Mouse (Mus musculus): ENCODE data around the gene Scube3.
A peak's percentile ranks its signal among the peaks of the same experiment; 100 is the strongest.

Gene Scube3

DNA sequence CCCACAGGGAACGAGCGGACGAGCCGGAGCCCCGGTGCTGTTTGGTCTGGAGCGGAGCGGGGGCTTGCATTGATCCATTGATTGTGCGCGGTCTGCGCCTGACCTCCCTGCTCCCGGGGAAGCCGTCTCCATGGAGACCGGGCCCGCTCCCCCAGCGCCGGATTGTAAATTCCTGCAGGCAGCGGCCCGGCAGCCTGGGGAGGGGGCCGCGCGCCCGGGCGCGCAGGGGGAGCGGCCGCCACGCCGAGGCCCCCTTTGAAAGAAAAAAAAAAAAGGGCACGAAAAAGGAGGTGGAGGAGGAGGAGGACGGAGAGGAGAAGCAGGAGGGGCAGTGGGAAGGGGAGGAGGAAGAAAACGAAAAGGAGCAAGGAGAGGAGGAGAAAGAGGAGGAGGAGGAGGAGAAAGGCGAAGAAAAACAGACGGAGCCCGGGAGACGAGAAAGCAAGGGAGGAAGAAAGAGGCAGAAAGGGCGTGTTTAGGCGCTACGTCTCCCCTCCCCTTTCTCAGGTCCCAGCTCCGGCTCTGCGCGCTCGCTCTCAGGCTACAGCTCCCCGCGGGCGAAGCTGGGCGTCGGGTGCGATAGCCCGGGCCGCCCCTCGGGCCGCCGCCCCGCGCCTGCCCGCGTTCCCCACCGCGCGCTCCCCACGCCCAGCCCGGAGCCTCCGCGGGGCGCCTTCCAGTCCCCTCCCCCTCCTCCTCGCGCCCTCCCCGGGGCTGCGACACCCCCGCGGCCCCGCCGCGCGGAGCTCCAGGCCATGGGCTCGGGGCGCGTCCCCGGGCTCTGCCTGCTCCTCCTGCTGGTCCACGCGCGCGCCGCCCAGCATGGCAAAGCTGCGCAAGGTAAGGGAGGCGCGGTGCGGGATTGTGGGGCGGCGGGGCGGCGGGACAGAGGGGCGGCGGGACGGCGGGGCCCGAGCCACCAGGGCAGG, at the start of gene Scube3:
Scube3 (plus strand) TSS at position 371 of the 929 bp plus-strand sequence.
- peak; percentile 78 for DNase-seq (ENCODE audit: low spot score)

DNA sequence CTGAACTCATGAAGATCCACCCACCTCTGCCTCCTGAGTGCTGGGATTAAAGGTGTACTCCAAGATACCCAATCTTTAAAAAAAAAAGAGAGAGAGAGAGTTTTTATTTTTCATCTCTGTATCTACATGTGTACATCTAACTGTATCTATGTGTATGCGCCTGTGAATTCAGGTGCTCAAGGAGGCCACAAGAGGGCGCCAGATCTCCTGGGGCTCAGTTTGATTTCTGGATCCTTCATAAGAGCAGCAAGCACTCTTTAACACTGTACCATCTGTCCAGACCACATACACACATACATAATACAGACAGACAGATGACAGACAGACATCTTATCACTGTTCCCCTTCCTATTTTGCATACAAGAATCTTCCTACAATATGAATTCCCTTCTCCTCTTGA, 49.6 kb upstream of the Scube3 start:
- DNase-seq (ENCODE audit: low spot score), result peak; percentile 42

DNA sequence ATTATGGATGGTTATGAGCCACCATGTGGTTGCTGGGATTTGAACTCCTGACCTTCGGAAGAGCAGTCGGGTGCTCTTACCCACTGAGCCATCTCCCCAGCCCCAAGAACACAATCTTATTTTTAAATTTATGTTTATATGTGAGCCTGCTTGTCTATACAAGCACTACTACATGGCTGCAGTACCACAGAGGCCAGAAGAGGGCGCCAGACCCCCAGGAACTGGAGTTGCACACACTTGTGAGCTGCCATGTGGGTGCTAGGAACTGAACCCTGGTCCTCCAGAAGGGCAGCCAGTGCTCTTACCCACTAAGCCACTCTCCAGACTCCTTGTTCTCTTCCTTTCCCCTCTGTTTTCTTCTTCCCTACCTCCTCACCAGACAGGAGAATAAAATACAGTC, 48.1 kb upstream of the Scube3 start:
- no peak for DNase-seq (ENCODE audit: low spot score)

DNA sequence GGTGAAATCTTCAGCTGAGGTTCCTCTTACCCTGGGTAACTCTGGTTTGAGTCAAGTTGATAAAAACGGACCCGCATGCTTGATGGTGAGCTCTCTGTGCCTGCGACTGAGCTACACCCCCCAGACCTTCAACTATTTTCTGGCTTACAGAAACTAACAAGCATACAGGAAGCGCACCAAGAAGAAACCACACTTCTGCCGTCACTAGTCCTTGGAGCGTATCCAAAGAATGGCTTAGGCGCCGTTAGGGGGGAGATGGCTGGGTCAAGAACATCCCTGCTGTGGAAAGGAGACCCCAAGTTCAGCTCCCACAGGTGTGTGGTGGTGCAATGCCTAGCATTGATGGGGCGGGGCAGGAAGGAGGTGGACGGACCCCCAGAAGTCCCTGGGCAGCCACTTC, 45.5 kb upstream of the Scube3 start:
- no peak for DNase-seq (ENCODE audit: low spot score)

DNA sequence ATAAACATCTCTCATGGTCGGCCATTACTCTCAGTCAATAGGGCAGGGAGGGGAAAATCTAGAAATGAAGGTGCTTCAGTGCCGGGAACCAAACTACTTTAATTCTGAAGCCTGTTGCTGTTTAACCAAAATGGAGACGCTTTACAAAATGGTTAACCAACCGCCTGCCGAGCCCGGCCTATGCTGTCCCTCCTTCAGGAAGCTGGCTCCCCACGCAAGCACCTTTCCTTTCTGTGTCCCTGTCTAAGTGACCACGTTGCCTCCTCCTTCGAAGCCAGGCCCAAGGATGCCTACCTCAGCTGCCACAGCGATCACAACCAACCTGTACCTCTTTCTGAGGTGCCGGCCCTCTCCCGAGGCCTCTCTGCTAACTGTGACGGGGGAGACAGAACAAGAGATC, 44.6 kb upstream of the Scube3 start:
- DNase-seq (ENCODE audit: low spot score), result no peak

DNA sequence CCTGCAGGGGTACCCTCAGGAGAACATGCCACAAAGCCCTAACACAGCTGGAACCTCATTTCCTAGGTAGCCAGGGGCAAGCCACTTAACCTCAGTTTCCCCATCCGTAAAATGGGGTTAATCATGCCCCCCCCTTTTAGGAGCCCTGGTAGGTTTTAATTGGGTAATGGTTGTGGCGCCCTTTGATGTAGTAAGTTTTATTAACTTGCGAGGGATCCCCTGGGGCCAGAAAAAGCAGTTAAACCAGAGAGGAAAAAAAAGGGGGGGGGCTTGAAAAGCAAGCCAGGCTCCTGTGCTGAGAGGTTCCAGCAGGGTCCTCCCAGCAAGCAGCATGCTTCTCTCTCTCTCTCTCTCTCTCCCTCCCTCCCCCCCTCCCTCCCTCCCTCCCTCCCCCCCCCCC, 42.9 kb upstream of the Scube3 start:
- no peak for DNase-seq (ENCODE audit: low spot score)

DNA sequence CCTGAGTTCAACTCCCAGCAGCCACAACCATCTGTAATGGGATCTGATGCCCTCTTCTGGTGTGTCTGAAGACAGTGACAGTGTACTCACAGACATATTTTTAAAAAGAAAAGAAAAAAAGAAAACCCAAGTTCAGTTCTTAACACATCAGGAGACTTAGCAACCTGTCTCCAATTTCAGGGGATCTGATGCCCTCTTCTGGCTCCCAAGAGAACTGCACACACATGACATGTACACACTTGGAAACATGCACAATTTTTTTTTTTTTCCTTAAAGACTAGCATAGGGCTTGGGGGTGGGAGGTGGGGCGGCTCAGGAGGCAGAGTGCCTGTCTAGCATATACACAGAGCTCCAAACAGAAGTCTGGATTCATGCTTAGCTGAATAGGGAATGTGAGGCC, 41.3 kb upstream of the Scube3 start:
- no peak for DNase-seq (ENCODE audit: low spot score)

DNA sequence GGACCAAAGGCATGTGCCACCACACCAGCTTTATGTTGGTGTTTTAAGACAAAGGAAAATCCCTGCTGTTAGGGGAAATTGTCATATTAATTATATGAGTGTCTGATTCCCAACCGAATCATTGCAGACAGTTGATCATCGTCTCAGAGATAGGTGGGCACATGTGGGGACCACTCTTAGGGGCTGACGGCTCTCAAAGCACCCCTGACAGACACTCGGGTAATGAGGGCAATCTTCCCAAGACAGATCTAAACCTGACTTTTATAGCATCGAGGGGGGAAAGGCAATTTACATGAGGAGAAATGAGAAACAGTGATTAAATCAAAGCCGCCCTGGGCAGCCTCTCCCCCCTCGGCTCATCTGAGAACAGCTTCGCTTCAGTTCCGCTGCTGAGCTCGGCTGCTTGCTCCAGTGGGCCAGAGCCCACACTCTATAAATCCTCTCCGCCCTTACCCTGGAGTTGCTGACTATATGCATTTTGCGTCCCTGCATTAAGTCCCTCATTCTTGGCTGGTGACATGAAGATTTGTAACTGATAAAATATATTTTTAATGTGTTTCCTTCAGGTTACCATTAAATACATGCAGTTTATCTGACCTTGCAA, 40.6 kb upstream of the Scube3 start:
- no peak for DNase-seq (ENCODE audit: low spot score)

DNA sequence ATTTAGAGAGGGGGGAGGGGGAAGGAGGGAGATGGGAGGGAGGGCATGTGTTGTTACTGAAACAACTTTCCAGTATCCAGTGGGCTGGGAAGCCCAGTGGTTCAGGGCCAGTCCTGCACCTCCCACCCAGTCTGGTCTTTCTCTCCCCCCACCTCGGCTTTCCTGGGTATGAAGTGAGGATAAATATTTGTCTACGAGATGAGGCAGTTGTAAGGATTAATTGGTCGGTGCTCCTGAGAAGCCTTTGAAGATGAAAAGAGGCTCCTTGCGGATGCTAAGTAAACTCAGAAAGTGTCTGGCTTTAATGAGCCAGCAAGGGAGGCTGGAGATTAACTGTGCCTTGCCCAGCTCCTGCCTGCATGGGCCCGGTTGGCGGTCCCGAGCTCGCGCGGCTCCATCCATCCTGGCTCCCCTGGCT, 40.0 kb upstream of the Scube3 start:
- DNase-seq (ENCODE audit: low spot score), result no peak

DNA sequence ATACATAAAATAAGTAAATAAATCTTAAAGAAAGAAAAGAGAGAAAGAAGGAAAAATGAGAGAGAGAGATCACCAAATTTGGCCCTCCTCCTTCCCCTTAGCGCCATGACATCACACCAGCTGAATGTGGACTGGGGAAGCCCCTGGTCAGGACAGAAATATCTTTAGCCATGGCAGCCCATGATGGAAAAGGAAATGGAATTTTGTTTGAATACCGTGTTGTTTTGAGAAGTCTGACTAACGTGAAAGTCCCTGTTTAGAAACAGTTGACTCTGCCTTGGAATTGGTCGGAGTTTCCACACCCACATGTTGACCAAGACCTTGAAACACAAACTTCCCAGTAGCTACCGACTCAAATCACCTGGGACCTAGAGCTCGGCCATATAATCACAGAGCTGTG, 37.5 kb upstream of the Scube3 start:
- DNase-seq (ENCODE audit: low spot score), result no peak

DNA sequence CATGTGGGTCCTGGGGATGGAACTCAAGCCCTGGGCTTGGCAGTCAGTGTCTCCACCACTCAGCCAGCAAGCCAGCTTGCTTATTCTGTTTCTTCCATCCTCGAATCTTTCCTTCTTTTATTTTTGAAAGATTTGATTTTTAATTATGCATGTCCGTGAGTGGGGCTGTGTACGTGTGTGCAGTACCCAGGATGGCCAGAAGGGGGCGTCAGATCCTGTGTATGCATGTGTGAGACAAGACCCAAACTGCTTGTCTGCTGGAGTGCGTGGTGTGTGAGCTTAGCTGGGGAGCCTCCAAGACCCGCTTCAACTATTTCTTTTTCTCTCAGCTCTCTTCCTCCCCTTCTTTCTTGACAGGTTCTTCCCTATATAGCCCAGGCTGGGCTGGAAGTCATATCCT, 35.6 kb upstream of the Scube3 start:
- no peak for DNase-seq (ENCODE audit: low spot score)

DNA sequence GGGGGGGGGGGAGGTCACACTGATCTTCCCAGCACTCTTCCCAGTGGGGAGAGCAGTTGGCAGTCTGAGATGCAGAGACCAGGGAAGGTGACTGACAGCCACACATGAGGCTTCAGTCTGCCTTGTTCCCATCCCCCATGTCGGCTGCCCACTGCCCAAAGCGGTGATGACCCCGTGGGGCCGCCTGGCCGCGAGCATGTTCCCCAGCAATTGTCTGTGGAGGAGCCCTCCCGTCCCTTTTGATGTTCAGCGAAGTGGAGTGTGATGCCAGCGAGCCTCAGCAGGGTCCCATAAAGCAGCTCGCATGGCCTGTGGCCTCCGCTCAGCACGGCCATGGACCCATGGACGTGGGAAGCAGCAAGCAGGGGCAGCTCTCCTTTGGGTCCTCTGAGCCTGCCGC, 34.7 kb upstream of the Scube3 start:
- DNase-seq (ENCODE audit: low spot score), result peak; percentile 83

DNA sequence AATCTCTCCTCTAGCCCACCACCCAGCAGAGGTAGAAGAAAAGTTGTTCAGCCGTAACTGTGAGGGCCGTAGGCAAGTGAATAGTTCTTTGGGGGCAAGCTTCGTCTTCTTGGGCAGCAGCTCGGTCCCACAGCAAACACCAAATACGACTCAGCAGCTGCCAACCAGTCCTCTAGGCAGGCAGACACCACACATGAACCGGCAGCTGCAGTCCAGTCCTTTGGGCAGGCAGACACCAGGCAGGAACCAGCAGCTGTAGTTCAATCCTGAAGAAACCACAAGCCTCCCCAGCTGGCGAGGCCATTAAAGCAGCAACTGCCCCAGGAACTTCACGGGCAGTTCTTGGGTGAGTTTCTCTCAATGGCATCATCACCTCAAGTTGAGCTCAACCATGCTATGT, 29.7 kb upstream of the Scube3 start:
- DNase-seq (ENCODE audit: low spot score), result no peak

DNA sequence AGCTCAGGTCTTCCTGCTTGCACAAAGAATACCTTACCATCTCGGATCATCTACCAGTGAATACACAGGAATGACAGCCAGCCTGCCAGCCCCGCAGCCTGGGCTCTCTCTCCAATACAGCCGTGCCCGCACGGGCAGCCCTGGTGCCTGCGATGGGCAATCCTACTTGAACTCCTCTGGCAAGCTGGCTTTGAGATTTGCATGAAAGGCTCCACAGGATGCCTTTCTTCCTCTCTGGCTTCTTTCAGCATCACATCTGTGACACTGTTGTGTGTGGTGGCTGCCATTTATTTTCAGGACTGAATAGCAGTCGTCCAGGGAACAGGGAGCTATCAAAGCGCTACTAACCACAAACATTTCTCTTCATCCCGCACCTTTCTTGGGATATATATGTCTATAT, 25.6 kb upstream of the Scube3 start:
- DNase-seq (ENCODE audit: low spot score), result no peak

DNA sequence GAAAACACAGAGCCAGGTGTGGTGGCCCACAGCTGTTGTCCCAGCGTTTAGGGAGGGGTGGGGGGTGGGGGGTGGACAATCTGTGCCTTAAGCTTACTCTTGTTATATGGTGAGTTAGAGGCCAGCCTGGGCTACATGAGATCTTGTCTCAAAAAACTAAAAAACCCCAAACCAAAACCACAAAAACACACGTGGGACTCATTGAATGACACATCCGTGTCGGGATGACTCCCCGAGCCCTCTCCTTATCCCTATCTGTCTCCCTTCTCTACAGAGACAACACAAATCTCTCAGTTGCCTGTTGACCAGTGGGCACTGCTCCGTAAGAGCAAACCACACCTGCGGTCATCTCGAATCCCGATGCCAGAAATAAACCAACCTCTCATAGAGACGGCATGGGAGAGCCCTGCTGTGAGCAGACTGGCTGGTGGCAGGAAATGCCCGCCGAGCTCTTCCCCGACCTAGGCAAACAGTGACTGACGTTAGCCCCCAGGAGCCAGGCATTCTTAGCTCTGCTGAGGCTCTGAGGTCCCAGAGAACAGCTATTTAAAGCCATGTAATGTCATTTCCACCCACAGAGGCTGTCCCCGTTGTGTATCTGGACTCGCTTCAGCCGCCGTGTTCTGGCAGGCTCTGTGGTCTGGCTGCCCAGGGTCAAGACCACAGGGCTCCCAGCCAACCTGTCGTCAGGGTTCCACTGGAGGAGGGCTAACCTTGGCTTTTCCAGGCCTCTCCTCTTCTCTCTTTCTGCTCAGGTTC, 24.3 kb upstream of the Scube3 start:
- no peak for DNase-seq (ENCODE audit: low spot score)

DNA sequence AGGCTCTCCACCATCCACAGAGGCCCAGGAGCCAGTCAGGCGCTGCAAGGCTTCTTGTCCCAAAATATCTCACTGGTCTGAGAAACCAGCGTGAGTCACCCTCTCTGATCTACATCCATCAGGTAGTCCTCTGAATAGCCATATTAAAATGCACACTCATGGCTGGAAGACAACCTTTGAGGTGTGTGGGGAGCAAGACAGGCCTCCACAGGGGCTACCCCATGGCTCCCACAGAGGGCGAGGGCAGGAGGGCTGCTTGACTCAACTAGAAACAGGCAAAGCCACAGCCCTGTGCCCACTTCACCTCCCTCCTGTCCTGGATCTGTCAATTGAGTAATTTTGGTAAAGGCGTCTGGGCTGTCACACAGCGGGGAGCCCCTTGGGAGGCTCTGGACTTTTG, 21.5 kb upstream of the Scube3 start:
- no peak for DNase-seq (ENCODE audit: low spot score)

DNA sequence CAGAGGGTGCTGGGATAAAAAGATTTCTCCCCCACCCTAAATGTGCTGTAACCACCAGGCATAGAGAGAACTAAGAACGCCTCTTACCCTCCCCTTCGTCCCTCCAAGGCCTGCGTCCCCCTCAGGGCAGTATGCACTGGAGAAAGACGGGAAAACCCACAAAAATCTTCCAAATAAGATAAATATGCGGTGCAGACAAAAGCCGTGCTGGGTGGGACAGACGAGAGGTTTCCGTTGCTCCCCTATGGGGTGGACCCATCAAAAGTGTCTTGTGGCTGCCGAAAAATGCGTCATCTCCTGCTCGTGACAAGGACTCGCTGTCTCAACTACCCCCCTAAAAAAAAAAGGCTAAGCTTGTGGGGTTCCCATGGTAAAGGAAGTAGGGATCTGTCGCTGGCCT, 19.0 kb upstream of the Scube3 start:
- DNase-seq (ENCODE audit: low spot score), result no peak

DNA sequence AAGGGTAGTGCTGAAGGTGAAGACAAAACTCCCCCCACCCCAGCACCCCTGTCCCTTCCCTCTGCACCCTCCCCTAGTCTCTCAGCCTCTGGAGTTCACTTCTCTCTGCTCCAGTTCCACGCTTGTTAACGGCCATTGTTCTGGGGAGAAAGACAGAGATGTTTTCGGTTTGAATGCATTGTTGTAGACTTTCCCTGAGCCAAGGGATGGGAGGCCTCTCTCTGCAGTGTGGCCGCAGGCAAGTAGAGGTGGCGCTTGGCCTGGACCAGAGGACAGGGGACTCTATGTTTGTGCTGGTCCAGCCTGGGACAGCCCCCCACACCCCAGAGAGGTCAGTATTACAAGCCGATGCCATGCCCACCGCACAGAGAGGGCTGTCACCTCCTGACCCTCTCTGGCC, 18.3 kb upstream of the Scube3 start:
- DNase-seq (ENCODE audit: low spot score), result no peak

DNA sequence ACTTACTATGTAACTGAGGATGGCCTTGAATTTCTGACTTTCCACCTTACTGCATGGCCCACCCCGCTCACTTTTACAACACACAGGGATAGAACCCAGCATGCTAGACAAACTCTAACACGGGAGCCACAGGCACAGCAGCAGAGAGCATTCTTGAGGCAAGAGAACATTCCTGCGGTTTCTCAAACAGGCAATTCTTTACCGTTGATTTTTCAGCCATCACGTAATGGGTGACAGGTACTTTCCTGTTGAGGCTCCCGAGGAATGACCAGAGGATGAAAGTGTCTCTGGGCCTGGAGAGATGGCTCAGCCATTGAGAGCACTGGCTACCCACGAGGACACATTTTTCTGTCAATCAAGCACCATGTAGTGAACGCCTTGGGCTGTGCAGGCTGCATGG, 17.6 kb upstream of the Scube3 start:
- DNase-seq (ENCODE audit: low spot score), result no peak

DNA sequence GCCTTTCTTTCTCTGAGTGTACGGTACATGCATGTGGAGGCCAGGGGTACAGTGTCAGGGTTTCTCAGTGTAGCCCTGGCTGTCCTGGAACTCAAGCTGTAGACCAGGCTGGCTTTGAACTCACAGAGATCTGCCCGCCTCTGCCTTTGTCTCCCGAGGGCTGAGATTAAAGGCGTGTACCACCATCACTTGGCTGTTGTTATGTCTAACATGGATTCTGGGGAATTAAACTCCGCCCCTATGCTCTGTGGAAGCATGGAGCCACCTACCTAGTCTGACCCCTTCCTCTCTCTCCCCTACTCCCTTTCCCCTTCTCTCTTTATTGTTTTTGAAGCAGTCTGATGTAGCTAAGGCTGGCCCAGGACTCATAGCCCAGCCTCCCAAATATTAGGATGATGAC, 12.1 kb upstream of the Scube3 start:
- DNase-seq (ENCODE audit: low spot score), result no peak

DNA sequence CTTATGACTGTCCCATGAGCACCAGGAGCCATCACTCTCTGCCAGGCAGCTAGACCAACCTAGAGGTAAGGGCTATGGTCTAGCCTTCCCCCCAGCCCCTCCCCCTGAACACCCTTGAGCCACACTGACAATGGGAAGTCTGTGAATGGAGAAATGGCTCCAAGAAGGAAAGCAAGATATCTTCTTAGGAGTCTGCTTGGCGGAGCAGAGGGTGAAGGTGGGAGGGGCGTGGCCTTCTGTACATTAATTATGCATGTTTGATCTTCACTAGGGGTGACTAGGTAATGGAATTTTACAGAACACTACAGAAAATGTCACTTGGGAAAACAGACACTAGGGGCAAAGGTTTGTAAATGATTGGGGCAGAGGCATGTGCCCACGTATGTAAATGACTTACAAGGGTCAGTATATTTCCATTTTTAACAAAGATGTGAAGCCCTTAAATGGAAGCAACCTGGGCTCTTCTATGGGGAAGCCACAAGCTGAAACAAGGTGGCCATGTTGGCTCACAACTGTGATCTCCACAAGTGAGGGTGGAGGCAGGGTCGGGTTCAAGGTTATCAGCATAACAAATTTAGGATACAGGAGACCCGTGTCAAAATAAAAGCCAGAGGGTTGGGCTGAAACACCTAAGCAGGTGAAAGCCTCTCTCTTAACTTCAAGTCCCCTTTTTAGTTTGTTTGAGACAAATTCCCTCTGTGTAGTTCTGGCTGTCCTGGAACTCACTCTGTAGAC, 11.4 kb upstream of the Scube3 start:
- DNase-seq (ENCODE audit: low spot score), result no peak

DNA sequence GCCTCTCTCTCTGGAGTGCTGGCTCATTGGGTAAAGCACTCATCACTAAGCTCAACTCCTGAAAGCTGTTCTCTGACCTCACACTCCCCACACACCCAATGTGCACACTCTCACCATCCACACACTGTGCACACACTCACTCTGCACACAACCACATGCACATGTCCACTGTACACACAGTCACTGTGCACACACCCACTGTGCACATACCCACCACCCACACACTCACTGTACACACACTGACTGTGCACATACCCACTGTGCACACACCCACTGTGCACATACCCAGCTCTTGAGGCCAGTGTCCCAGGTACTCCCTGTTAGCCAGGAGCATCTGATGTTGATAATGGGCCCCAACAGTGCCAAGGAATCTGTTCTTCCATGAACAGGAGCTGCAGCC, 10.8 kb upstream of the Scube3 start:
- no peak for DNase-seq (ENCODE audit: low spot score)

All from retina, embryonic 14.5 days (tissue).